Mouse (Mus musculus): ENCODE measurements at regions not wholly inside any gene's neighbourhood (a gene's known extent, or its start where the extent isn't known, plus 50 kb on each side); places are given as distances from the start of the nearest gene placed in this dataset.

GRCm38 (mm10) chr11:18581997-18582780, 436.6 kb downstream of the Meis1 start:
- DNase-seq (ENCODE audit: low spot score in 2 of 2): no peak

DNA sequence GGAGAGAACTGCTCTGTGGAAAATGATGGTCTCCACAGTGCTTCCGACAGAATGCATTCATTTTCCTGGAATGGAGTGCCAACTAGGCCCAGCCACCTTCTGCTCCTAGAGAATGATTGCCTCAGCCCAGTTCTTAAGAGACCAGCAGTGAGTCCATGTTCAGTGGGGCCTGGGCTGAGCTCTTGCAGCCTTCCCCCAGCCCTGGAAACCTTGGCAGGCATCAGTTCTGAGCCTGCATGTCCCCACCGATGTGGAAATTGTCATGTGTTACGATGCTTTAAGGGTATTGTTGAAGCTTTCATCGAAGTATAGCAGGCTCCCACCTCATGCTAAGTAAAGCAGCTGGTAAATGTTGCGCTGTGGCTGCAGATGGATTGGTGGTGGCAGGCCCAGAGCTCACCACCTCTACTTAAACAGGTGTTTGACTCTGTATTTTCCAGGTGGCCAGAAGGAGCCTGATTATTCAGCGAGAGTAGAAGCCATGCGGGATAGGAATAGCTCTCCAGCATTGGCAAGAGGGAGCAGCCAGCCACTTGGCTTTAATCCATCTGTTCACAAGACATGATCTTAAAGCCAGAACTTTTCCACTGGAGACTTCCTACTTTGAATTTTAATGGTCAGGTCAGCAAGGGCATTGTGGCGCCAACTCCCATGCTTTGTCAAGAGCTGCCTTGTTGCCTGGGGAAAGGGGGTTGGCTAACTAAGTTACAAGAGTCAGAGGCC, 437.5 kb downstream of the Meis1 start:
- no peak for DNase-seq (ENCODE audit: low spot score in 2 of 2)

DNA sequence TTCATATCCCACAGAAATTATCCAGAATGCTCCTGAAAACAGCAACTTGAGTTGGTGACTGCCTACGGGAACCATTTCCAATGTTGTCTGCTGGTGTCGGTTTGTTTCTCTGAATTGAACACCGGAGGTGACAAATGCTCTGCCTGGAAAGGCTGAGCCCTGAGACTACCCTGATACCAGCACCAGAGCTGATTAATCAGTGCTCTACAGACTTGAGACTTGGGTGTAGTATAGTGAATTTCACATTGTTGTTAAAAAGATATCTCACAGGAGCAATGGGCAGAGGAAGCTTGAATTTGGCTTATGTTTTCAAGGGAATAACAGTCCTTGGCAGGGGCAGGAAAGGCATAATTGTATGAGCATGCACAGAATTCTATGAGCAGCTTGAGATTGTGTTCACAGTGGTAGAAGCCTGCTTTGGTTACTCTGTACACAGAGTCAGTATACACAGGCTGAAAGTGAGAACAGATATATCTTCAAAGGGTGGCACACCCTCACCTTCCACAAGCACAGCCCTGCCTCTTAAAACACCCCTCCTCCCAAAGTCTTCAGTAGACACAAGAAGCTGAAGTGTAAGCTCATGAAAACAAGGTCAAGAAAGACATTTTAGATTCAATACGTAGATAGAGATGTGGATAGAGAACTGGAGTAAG, 447.1 kb downstream of the Meis1 start:
- DNase-seq (ENCODE audit: low spot score in 2 of 2): no peak

DNA sequence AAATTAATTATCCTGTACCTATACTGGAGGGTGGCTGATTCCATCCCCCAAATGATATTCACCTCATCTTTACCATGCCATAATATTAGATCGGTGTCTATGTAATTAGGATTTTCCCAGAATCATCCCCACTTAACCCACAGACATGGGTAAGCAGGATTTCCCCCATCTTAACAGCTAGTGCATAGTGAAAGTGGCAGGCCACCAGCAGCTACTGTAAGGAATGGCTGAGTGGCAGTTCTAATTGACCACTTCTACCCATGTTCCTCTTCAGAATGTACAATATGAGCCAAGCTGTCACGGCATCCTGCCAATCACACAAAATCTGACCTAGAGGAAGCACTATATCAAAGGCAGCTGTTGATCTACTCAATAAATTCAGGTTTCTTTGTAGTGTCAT, 455.8 kb downstream of the Meis1 start:
- no peak for DNase-seq (ENCODE audit: low spot score in 2 of 2)

- no peak for DNase-seq (ENCODE audit: low spot score in 2 of 2)
Measured at GRCm38 (mm10) chr11:18558665-18559064, 460.1 kb downstream of the Meis1 start.

DNA sequence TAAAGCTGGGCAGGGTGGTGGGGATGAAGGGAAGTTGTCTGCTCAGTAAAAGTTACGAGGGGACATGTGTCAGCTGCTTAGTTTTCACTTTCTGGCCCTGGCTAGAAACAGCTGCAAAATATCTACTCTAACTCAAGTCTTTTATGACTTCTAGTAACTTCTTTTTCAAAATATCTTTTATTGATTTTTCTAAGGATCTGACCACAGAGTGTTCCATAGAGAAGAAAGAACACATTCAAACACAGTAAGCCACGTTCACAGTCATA, 483.3 kb downstream of the Meis1 start:
- no peak for DNase-seq (ENCODE audit: low spot score in 2 of 2)

GRCm38 (mm10) chr11:18534807-18535591, 483.8 kb downstream of the Meis1 start:
- DNase-seq (ENCODE audit: low spot score in 2 of 2): no peak

DNA sequence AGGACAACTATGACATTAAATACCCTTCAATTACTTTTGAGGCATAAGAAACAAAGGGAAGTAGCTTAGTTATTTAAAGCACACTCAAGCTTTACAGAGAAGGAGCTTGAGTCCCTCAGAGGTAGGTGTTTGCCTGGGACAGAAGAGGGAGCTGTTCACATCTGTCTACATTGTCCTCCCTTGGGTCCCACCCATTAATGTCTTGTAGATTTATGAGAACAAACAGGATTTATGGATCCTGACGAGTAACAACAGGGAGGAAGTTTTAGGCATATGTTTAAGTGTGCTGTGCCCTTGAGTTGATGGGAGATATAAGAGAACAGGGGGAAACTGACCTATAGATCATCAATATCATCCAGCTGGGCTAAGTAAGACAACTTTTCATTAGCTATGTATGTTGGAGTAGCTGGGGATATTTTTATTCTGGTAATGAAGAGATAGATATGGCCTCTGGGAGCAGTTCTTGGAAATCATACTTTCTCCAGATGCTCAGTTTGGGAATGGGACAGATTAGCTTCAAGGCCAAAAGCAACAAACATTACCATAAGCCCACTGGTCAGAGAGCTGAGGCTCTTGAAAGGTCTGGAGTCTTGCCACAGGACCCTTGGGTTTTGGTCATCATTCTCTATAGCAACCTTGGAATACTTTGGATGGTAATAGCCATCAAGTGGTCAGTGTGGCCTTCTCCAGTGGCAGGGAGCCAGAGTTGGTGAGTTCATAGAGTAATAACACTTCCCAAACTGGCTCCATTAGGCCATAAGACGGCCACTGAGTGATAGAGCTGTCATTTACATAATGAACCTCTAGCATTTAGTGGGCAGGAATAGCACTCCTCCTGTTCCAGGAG, 487.3 kb downstream of the Meis1 start:
- DNase-seq (ENCODE audit: low spot score in 2 of 2): no peak

- DNase-seq (ENCODE audit: low spot score in 2 of 2): no peak
Measured at GRCm38 (mm10) chr11:18528568-18528967, 490.2 kb downstream of the Meis1 start.

- no peak for DNase-seq (ENCODE audit: low spot score in 2 of 2)
Measured at GRCm38 (mm10) chr11:18495108-18495757, 523.6 kb downstream of the Meis1 start.

DNA sequence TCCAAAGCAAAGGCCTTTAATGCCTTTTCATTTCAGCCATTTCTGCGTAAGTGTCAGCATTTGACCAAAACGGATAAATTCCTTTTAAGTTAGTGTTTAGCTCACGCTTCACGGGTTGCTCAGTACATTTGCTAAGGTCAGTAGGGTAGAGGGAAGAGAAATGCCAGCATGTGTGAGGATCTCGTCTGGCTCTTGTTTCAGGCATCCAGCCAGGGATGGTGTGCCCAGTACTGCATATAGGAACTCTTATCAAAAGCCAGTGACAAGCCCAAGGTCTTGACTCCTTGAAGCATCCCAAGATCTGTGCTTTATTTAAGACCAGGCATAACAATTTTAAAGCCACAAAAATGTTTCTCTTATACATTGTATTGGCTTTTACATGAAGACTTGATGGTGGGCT, 524.8 kb downstream of the Meis1 start:
- no peak for DNase-seq (ENCODE audit: low spot score in 2 of 2)

GRCm38 (mm10) chr11:18493086-18493485, 525.7 kb downstream of the Meis1 start:
- no peak for DNase-seq (ENCODE audit: low spot score in 2 of 2)

GRCm38 (mm10) chr11:18489517-18490256, 529.1 kb downstream of the Meis1 start:
- DNase-seq (ENCODE audit: low spot score in 2 of 2): no peak

- no peak for DNase-seq (ENCODE audit: low spot score in 2 of 2)
Measured at GRCm38 (mm10) chr11:18478841-18479240, 525.2 kb upstream of the Etaa1 start.

DNA sequence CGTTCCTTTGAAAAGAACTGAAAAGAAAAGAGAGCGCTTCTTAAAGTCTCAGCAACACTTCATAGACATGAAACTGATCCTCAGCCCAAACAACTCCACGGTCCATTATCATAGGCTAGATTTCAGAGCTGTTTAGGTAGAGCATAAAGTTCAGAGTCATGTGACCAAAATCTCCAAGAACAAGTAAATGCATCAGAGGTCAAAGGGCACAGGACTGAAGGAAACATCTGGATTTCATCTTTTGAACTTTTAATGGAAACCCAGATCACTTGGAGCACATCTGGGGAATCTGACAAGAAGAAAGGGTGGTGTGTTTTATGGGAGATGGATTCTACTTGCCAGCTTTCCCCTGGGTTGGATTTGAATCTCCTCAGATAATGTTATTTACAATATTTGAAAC, 497.6 kb upstream of the Etaa1 start:
- DNase-seq (ENCODE audit: low spot score in 2 of 2): no peak

GRCm38 (mm10) chr11:18448879-18449278, 495.2 kb upstream of the Etaa1 start:
- DNase-seq (ENCODE audit: low spot score in 2 of 2): no peak

DNA sequence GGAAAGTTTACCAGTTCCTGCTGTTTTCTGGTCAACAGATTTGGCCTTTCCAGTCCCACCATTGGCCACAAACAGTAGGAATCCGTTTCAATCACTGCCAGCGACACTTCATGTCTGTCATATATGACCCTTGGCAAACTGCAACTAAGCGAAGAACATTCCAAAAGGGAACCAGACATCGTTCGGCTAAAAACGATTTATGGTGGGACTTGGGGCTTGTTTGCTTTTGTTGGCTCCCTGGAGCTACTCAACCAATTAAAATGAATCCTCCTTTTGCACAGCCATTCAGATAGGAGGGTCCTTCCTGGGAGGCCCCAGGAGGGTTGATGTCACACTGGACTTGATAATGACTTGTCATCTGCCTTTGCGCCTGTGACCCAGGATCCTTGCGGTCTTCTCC, 490.9 kb upstream of the Etaa1 start:
- DNase-seq (ENCODE audit: low spot score in 2 of 2): no peak

DNA sequence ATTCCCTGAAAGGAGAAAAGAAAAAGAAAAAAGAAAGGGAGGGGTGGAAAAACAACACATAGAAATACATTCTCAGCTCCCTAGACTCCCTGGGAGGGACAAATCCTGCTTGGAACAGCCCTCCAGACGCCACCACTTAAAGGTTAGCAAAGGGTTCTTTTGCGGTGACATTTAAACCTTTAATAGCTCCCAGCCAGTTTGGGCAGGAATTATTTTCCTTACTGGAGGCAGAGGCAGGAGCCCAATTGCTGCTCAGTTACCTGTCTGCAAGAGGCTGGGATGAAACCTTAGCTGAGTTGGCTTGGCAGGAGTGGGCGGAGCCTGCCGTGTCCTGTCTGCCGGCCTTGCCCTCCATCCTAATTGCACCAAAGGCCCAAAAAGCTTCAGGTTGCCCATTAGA, 490.4 kb upstream of the Etaa1 start:
- no peak for DNase-seq (ENCODE audit: low spot score in 2 of 2)

GRCm38 (mm10) chr11:18443156-18443555, 489.5 kb upstream of the Etaa1 start:
- no peak for DNase-seq (ENCODE audit: low spot score in 2 of 2)
